Mouse (Mus musculus): ENCODE data around the gene Gm49352. TPM values are rescaled to one million over a fixed set of nuclear protein-coding genes. Genes with fewer than 3 reads are reported as not detected.
"Not testable (repeated sequence)": the region's sequence is repeated elsewhere in the genome, so short reads cannot be mapped to it uniquely, and the experiment has no call there.

The Gm49352 gene
- total RNA-seq (2015; ENCODE audit: low replicate concordance) (not detected in 2 replicates), total RNA-seq (2017; ENCODE audit: low replicate concordance) (not detected in 2 replicates)

- ATAC-seq (replicated peaks; ENCODE audit: low FRiP score, poor library complexity, severe bottlenecking), result not testable (repeated sequence)
These were observed at the start of gene Gm49352 for GRCm38 (mm10) chr13:61568074-61568473. Gm49352 (minus strand) TSS chr13:61568174.

DNA sequence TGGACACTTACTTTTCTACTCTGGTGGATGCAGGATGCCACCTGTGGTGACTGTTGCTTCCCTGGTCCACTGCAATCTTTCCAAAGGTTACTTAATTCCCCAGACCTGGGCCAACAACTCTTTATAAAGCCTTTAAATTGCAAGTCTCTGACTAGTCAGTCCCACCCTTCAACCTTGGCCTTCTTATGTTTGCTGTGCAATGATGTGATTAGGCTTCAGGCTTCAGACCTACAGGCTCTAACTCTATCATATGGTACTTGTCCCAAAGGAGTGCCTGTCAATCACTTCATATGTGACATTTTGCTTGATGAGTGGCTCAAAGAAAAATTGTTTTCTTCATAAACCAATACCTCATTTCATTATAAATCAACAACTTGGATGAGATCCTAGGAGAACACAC is 2.1 kb upstream of the Gm49352 start, which contains the start of gene Cts3:
TSS of gene Cts3 (minus strand) at position 101 of the 400 bp plus-strand sequence.
- no peak for ATAC-seq (replicated peaks; ENCODE audit: low FRiP score, poor library complexity, severe bottlenecking)

GRCm38 (mm10) chr13:61541631-61542030 is 26.3 kb downstream of the Gm49352 start, which contains the start of gene Ctsm:
Ctsm (minus strand) TSS chr13:61541839.
- no peak for ATAC-seq (replicated peaks; ENCODE audit: low FRiP score, poor library complexity, severe bottlenecking)

Other genes starting within 250 kb of the Gm49352 start
- not detected in 2 replicates for gene Cts7, start 210.0 kb downstream of the Gm49352 start, total RNA-seq (2015; ENCODE audit: low replicate concordance)
- gene Cts7, start 210.0 kb downstream of the Gm49352 start, total RNA-seq (2017; ENCODE audit: low replicate concordance), result not detected in 2 replicates
- not detected in 2 replicates for gene Ctsm, start 26.3 kb downstream of the Gm49352 start, total RNA-seq (2015; ENCODE audit: low replicate concordance)
- not detected in 2 replicates for gene Ctsm, start 26.3 kb downstream of the Gm49352 start, total RNA-seq (2017; ENCODE audit: low replicate concordance)
- gene Cts3, start 2.0 kb upstream of the Gm49352 start, total RNA-seq (2015; ENCODE audit: low replicate concordance), result not detected in 2 replicates
- gene Cts3, start 2.0 kb upstream of the Gm49352 start, total RNA-seq (2017; ENCODE audit: low replicate concordance), result not detected in 2 replicates